Mouse (Mus musculus) MEL (cell line): Measurements from ENCODE around the gene Fgfrl1. TPM values are rescaled to one million over a fixed set of nuclear protein-coding genes. Genes with fewer than 3 reads are reported as not detected.

ENCODE experiments used
- DNase-seq: peaks from one replicate; pipeline ENCODE4 v3.0.0; 2011; ENCODE audit warnings: low read depth, low spot score
- H3K27ac ChIP-seq: 2 replicates; pipeline ENCODE4 v1.5.1; 2012; ENCODE audit warnings: low read depth, mild to moderate bottlenecking, control low read depth, low read length, moderate library complexity; ENCODE audit not compliant: control insufficient read depth
- H3K27me3 ChIP-seq, 2 experiments: fragments of 150-350 bp in 1 of 2; sonication (generic) in 1 of 2; 2 replicates each; pipeline ENCODE4 v1.6.1; 2012; ENCODE audit warnings: low read length in 2 of 2, mild to moderate bottlenecking in 2 of 2, improper control_type of control experiment in 1 of 2, moderate library complexity in 1 of 2; ENCODE audit not compliant: insufficient read depth in 2 of 2, control insufficient read depth in 1 of 2
- H3K36me3 ChIP-seq, 2 experiments: 2 replicates each; pipeline ENCODE4 v1.6.1; 2012 to 2014; ENCODE audit warnings: low read length in 2 of 2, improper control_type of control experiment in 1 of 2, inconsistent platforms in 1 of 2, mild to moderate bottlenecking in 1 of 2; ENCODE audit not compliant: insufficient read depth in 2 of 2, control insufficient read depth in 1 of 2
- H3K4me1 ChIP-seq, 2 experiments: fragments of 150-350 bp in 1 of 2; sonication (generic) in 1 of 2; 2 replicates each; pipeline ENCODE4 v1.6.1; 2012; ENCODE audit warnings: low read length in 2 of 2, improper control_type of control experiment in 1 of 2, mild to moderate bottlenecking in 1 of 2; ENCODE audit not compliant: insufficient read depth in 2 of 2, control insufficient read depth in 1 of 2
- H3K4me3 ChIP-seq, 2 experiments: fragments of 150-350 bp in 1 of 2; sonication (generic) in 1 of 2; 2 replicates each; pipeline ENCODE4 v1.5.1; 2012; ENCODE audit warnings: low read depth in 2 of 2, low read length in 2 of 2, mild to moderate bottlenecking in 2 of 2, moderate library complexity in 2 of 2, control low read depth in 1 of 2, improper control_type of control experiment in 1 of 2; ENCODE audit not compliant: control insufficient read depth in 1 of 2, insufficient read depth in 1 of 2
- H3K79me2 ChIP-seq: 2 replicates; pipeline ENCODE4 v1.6.1; 2012; ENCODE audit warnings: mild to moderate bottlenecking, low read length, moderate library complexity; ENCODE audit not compliant: control insufficient read depth, poor library complexity, insufficient read depth
- H3K9ac ChIP-seq: 2 replicates; pipeline ENCODE4 v1.6.1; 2012; ENCODE audit warnings: low read depth, mild to moderate bottlenecking, control low read depth, low read length, moderate library complexity; ENCODE audit not compliant: control insufficient read depth, poor library complexity, severe bottlenecking
- H3K9me3 ChIP-seq: fragments of 150-350 bp; sonication (generic); replicated peaks from 2 replicates; pipeline ENCODE4 v1.6.1; 2012; ENCODE audit warnings: mild to moderate bottlenecking, low read length, improper control_type of control experiment, moderate library complexity; ENCODE audit not compliant: insufficient read depth
- CHD1 ChIP-seq: IDR thresholded peaks from 2 replicates; pipeline ENCODE4 v1.6.1; 2012; ENCODE audit warnings: low read depth, mild to moderate bottlenecking, inconsistent platforms, low read length, improper control_type of control experiment
- E2F4 ChIP-seq: IDR thresholded peaks from 2 replicates; pipeline ENCODE4 v1.6.1; 2011; ENCODE audit warnings: low read depth, low read length, improper control_type of control experiment, borderline replicate concordance
- ELF1 ChIP-seq: IDR thresholded peaks from 2 replicates; pipeline ENCODE4 v1.6.1; 2014; ENCODE audit warnings: low read depth, mild to moderate bottlenecking, inconsistent platforms, low read length, improper control_type of control experiment, moderate library complexity
- EP300 ChIP-seq, 2 experiments: IDR thresholded peaks; 2 replicates each; pipeline ENCODE4 v1.6.1; 2011; ENCODE audit warnings: improper control_type of control experiment in 2 of 2, low read length in 2 of 2, low read depth in 1 of 2, mild to moderate bottlenecking in 1 of 2
- GATA1 ChIP-seq: IDR thresholded peaks from 2 replicates; pipeline ENCODE4 v1.6.1; 2011; ENCODE audit warnings: low read depth, low read length, improper control_type of control experiment
- HCFC1 ChIP-seq: IDR thresholded peaks from 2 replicates; pipeline ENCODE4 v1.6.1; 2012; ENCODE audit warnings: low read depth, mild to moderate bottlenecking, inconsistent platforms, low read length, improper control_type of control experiment, moderate library complexity
- MEF2A ChIP-seq: IDR thresholded peaks from 2 replicates; pipeline ENCODE4 v1.6.1; 2014; ENCODE audit warnings: low read depth, mild to moderate bottlenecking, inconsistent platforms, low read length, improper control_type of control experiment; ENCODE audit not compliant: poor library complexity, insufficient replicate concordance, severe bottlenecking; ENCODE audit errors: extremely low read depth
- MYB ChIP-seq: IDR thresholded peaks from 2 replicates; pipeline ENCODE4 v1.6.1; 2011; ENCODE audit warnings: mild to moderate bottlenecking, low read depth, low read length, improper control_type of control experiment
- NELFE ChIP-seq: IDR thresholded peaks from 2 replicates; pipeline ENCODE4 v1.6.1; 2011; ENCODE audit warnings: low read depth, low read length, improper control_type of control experiment
- NRF1 ChIP-seq: IDR thresholded peaks from 2 replicates; pipeline ENCODE4 v1.6.1; 2014; ENCODE audit warnings: low read depth, mild to moderate bottlenecking, inconsistent platforms, low read length, improper control_type of control experiment, moderate library complexity; ENCODE audit not compliant: poor library complexity, insufficient read depth, severe bottlenecking
- POLR2A ChIP-seq, 2 experiments: IDR thresholded peaks; 2 replicates each; pipeline ENCODE4 v1.6.1; 2011 to 2012; ENCODE audit warnings: low read length in 2 of 2, mild to moderate bottlenecking in 2 of 2, control low read depth in 1 of 2, improper control_type of control experiment in 1 of 2, low read depth in 1 of 2, moderate library complexity in 1 of 2; ENCODE audit not compliant: control insufficient read depth in 1 of 2, insufficient read depth in 1 of 2, poor library complexity in 1 of 2
- POLR2AphosphoS2 ChIP-seq: IDR thresholded peaks from 2 replicates; pipeline ENCODE4 v1.6.1; 2011; ENCODE audit warnings: low read length, improper control_type of control experiment
- RAD21 ChIP-seq: IDR thresholded peaks from 2 replicates; pipeline ENCODE4 v1.6.1; 2011; ENCODE audit warnings: mild to moderate bottlenecking, low read depth, low read length, improper control_type of control experiment
- RCOR1 ChIP-seq: IDR thresholded peaks from 2 replicates; pipeline ENCODE4 v1.6.1; 2012; ENCODE audit warnings: low read depth, mild to moderate bottlenecking, inconsistent platforms, low read length, improper control_type of control experiment
- SMC3 ChIP-seq: IDR thresholded peaks from 2 replicates; pipeline ENCODE4 v1.6.1; 2011; ENCODE audit warnings: low read depth, low read length, improper control_type of control experiment
- TBP ChIP-seq: IDR thresholded peaks from 2 replicates; pipeline ENCODE4 v1.8.0; 2011; ENCODE audit warnings: low read depth, low read length, improper control_type of control experiment
- TCF12 ChIP-seq: IDR thresholded peaks from 2 replicates; pipeline ENCODE4 v1.6.1; 2014; ENCODE audit warnings: low read depth, mild to moderate bottlenecking, inconsistent platforms, low read length, improper control_type of control experiment, moderate library complexity
- UBTF ChIP-seq: IDR thresholded peaks from 2 replicates; pipeline ENCODE4 v1.6.1; 2012; ENCODE audit warnings: low read depth, mild to moderate bottlenecking, inconsistent platforms, low read length, improper control_type of control experiment, moderate library complexity, borderline replicate concordance; ENCODE audit not compliant: insufficient read depth
- USF2 ChIP-seq, 2 experiments: IDR thresholded peaks; 2 replicates each; pipeline ENCODE4 v1.6.1; 2011 to 2012; ENCODE audit warnings: improper control_type of control experiment in 2 of 2, low read length in 2 of 2, borderline replicate concordance in 1 of 2, inconsistent platforms in 1 of 2, low read depth in 1 of 2, mild to moderate bottlenecking in 1 of 2; ENCODE audit not compliant: insufficient read depth in 1 of 2
- ZC3H11A ChIP-seq: IDR thresholded peaks from 2 replicates; pipeline ENCODE4 v1.6.1; 2012; ENCODE audit warnings: low read depth, mild to moderate bottlenecking, inconsistent platforms, low read length, improper control_type of control experiment
- ZNF384 ChIP-seq: IDR thresholded peaks from 2 replicates; pipeline ENCODE4 v1.6.1; 2012; ENCODE audit warnings: low read depth, mild to moderate bottlenecking, inconsistent platforms, low read length, improper control_type of control experiment
- polyA plus RNA-seq, 2 experiments: library from polyadenylated mRNA; stranded (reverse) in 1 of 2; unstranded in 1 of 2; fragments of >175 nt in 1 of 2; fragments of >200 nt in 1 of 2; gene quantifications; 2 replicates each; pipeline versions ENCODE4 v1.2.1 to v1.2.4; 2012; ENCODE audit warnings: low replicate concordance in 2 of 2, low read depth in 1 of 2; ENCODE audit not compliant: insufficient read length in 2 of 2, insufficient read depth in 1 of 2, missing spikeins in 1 of 2
- total RNA-seq: library from RNA; depleted of rRNA; stranded (reverse); fragments of 300-350 nt; gene quantifications from 2 replicates; pipeline ENCODE4 v1.2.3, GENCODE M21; 2012

Fgfrl1 gene
- total and polyA plus RNA-seq, 3 experiments = 16.0 to 27.3 TPM; not detected in 1

GRCm38 (mm10) chr5:108727425-108727824 is 35.2 kb downstream of the Fgfrl1 start:
- no peaks in the 10 kb centered on the region for H3K4me1 ChIP-seq
- H3K4me3 ChIP-seq = no peak overlapping the region
- TF ChIP-seq UBTF = no peak
- no peak for TF ChIP-seq ELF1
- no peak overlapping the region for H3K27ac ChIP-seq
- DNase-seq = no peak
- no peaks in the 10 kb centered on the region for H3K9me3 ChIP-seq
- H3K36me3 ChIP-seq = no peaks in the 10 kb centered on the region
- no peak overlapping the region for H3K9ac ChIP-seq
- peaks cover 0 to 3% of the 10 kb centered on the region in 2 experiments; a peak in 1 of 4 replicates for H3K27me3 ChIP-seq
- H3K79me2 ChIP-seq = no peaks in the 10 kb centered on the region

DNA sequence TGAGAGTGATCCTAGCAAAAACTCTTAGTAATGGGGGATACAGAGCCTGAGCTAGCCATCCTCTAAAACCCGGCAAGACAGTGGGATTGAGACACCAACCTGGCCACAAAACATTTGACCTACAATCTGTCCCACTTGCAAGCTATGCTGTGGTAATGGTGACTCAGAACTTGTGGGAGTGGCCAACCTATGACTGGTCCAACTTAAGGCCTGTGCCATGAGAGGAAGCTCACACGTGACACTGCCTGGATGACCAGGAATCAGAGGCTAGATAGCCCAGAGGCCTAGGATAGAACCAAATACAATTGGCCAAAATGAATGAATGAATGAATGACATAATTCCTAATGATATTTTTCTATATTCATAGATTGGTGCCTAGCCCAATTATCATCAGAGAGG is 49.7 kb downstream of the Fgfrl1 start:
- Histone ChIP-seq H3K4me1 (no peaks in the 10 kb centered on the region; a peak in 1 of 4 replicates), H3K79me2 (no peaks in the 10 kb centered on the region), H3K9ac (no peak overlapping the region), H3K9me3 (no peaks in the 10 kb centered on the region), H3K4me3 (no peak overlapping the region), H3K27ac (no peak overlapping the region), H3K36me3 (no peaks in the 10 kb centered on the region), H3K27me3 (no peaks in the 10 kb centered on the region; a peak in 1 of 4 replicates)
- TF ChIP-seq RAD21 (no peak), GATA1 (no peak), UBTF (no peak), MEF2A (no peak), ZC3H11A (no peak)
- DNase-seq = no peak

DNA sequence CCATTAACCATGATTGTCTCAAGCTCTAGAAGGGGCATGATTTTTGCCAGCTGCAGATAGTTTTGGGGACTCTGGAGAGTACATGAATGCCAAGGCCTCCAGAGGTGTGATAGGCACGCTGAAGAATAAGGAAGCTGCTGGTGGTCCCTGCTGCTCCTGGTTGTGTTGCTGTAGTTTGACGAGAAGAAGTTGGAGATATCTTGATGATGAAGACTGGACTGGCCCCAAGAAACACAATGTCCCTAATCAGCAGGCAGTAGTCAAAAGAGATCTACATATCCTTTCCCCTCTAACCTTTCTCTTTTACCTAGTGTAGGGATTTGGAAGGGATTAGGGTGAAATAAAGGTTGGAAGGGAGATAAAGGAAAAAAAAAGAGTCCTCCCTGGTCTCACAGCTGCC is 50.4 kb downstream of the Fgfrl1 start:
- H3K36me3 ChIP-seq = peaks cover 0 to 1% of the 10 kb centered on the region in 2 experiments; a peak in 2 of 4 replicates
- H3K79me2 ChIP-seq = no peaks in the 10 kb centered on the region
- no peak overlapping the region for H3K4me3 ChIP-seq
- H3K27ac ChIP-seq = no peak overlapping the region
- no peak overlapping the region for H3K9ac ChIP-seq
- peaks cover under 1 to 4% of the 10 kb centered on the region in 2 experiments; a peak in 3 of 4 replicates for H3K4me1 ChIP-seq
- H3K27me3 ChIP-seq = no peaks in the 10 kb centered on the region; a peak in 1 of 4 replicates
- no peaks in the 10 kb centered on the region for H3K9me3 ChIP-seq
- TF ChIP-seq RAD21 (no peak), UBTF (no peak), HCFC1 (no peak), TCF12 (no peak), CHD1 (no peak), USF2 (IDR thresholded peaks at IDR 0.05; ENCODE audit: borderline replicate concordance in 1 of 2, insufficient read depth in 1 of 2, low read depth in 1 of 2, low read length in 2 of 2) (no peak), NELFE (no peak), NRF1 (no peak), EP300 (IDR thresholded peaks at IDR 0.05; ENCODE audit: low read depth in 1 of 2, low read length in 2 of 2) (no peak), MYB (no peak), POLR2A (IDR thresholded peaks at IDR 0.05; ENCODE audit: control insufficient read depth in 1 of 2, insufficient read depth in 1 of 2, low read depth in 1 of 2, low read length in 2 of 2, poor library complexity in 1 of 2) (no peak), SMC3 (no peak), TBP (no peak), ZNF384 (no peak), POLR2AphosphoS2 (no peak), E2F4 (no peak), RCOR1 (no peak)
- peak; percentile 53 for DNase-seq
